Mouse (Mus musculus) lung, postnatal 0 days (tissue): ENCODE measurements at regions not wholly inside any gene's neighbourhood (a gene's known extent, or its start where the extent isn't known, plus 50 kb on each side); places are given as distances from the start of the nearest gene placed in this dataset.

Experiments used
- CTCF ChIP-seq: IDR thresholded peaks from 2 replicates; pipeline ENCODE4 v1.5.1; 2016; ENCODE audit warnings: antibody characterized with exemption, mild to moderate bottlenecking
- EP300 ChIP-seq: IDR thresholded peaks from 2 replicates; pipeline ENCODE4 v1.6.1; 2016; ENCODE audit warnings: antibody characterized with exemption, mild to moderate bottlenecking, control low read depth

DNA sequence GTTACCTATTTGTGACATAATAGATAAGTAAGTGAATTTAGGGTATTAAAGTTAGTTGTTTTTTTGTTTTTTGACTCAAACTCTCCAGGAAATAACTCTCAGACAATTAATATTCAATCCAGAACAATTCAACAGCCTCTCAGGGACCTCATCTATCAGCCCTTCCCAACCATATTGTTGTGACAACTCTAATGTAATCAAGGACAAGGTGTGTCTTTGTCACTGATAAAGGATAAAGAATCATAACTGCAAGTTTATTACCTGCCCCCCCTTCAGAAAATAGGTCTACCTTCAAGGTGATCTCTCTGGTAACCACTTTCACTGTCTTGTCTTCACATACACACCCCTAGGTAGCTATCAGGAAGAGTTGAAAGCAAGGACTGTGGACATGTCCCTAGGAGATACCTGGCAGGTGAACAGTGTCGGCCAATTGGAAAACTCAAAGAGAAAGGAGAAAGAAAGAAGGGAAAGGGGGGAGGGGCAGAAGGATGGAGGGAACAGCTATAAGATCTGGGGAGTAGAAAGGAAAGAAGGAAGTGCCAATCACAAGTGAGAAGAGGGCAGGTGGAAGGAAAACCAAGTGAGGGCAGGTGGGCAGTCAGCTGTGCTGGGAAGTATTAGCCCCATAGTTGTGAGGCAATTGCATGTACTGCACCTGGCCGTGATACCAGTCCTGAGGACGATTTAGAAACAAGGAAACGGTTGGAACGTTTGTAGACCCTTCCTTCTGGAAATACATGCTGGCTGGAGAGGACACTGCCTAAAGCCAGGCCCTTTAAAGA, 51.3 kb upstream of the Gm47985 start:
- TF ChIP-seq CTCF (no peak), EP300 (no peak)
